Mouse (Mus musculus) embryonic facial prominence, embryonic 11.5 days (tissue): Measurements from ENCODE around the gene Akap12. TPM values are rescaled to one million over a fixed set of nuclear protein-coding genes. Genes with fewer than 3 reads are reported as not detected.

Experiments
- polyA plus RNA-seq: library from polyadenylated mRNA; unstranded; fragments of >200 nt; fragmentation: Nextera tagmentation; extraction: Ambion mirVana; gene quantifications from 2 replicates; pipeline ENCODE4 v1.2.1, GENCODE M21; 2014

Gene Akap12
- polyA plus RNA-seq, 1 experiment from 2014 or later = 24.4 TPM

Other genes starting within 250 kb of the Akap12 start
- 20.3 and 23.3 TPM in 2 replicates for gene Zbtb2, start 121.7 kb downstream of the Akap12 start, polyA plus RNA-seq
- gene Rmnd1, start 166.0 kb downstream of the Akap12 start, polyA plus RNA-seq = 52.7 and 53.0 TPM in 2 replicates
- gene Armt1, start 166.1 kb downstream of the Akap12 start, polyA plus RNA-seq = 25.5 and 29.3 TPM in 2 replicates
- gene Ccdc170, start 216.1 kb downstream of the Akap12 start, polyA plus RNA-seq = 0.06 and 0.15 TPM in 2 replicates